Mouse (Mus musculus): ENCODE measurements around the gene Hnrnpl.

The Hnrnpl gene

GRCm38 (mm10) chr7:28812436-28812835 lies 4.1 kb downstream of the Hnrnpl start:
- DNase-seq (ENCODE audit: low spot score in 2 of 2): peak in 1 of 2 experiments; percentile 43

GRCm38 (mm10) chr7:28812949-28813348 lies 4.6 kb downstream of the Hnrnpl start:
- DNase-seq (ENCODE audit: low spot score in 2 of 2): no peak

- DNase-seq (ENCODE audit: low spot score in 2 of 2): no peak
These were observed 6.1 kb downstream of the Hnrnpl start for GRCm38 (mm10) chr7:28814306-28815034.

- no peak for DNase-seq (ENCODE audit: low spot score in 2 of 2)
These were observed 6.9 kb downstream of the Hnrnpl start for GRCm38 (mm10) chr7:28815230-28815629.

GRCm38 (mm10) chr7:28816201-28816600 lies 7.9 kb downstream of the Hnrnpl start:
- peak in 1 of 2 experiments; percentile 38 for DNase-seq (ENCODE audit: low spot score in 2 of 2)

GRCm38 (mm10) chr7:28816920-28817319 lies 8.6 kb downstream of the Hnrnpl start:
- DNase-seq (ENCODE audit: low spot score in 2 of 2): no peak

- DNase-seq (ENCODE audit: low spot score in 2 of 2): no peak
These were observed 9.2 kb downstream of the Hnrnpl start for GRCm38 (mm10) chr7:28817524-28817923.

- no peak for DNase-seq (ENCODE audit: low spot score in 2 of 2)
These were observed 9.6 kb downstream of the Hnrnpl start for GRCm38 (mm10) chr7:28817957-28818356.

- DNase-seq (ENCODE audit: low spot score in 2 of 2): no peak
These were observed 10.1 kb downstream of the Hnrnpl start for GRCm38 (mm10) chr7:28818436-28818835.

- DNase-seq (ENCODE audit: low spot score in 2 of 2): no peak
These were observed 10.6 kb downstream of the Hnrnpl start for GRCm38 (mm10) chr7:28818861-28819452.

- no peak for DNase-seq (ENCODE audit: low spot score in 2 of 2)
These were observed 11.2 kb downstream of the Hnrnpl start for GRCm38 (mm10) chr7:28819571-28819970.

GRCm38 (mm10) chr7:28820358-28821260 lies 12.3 kb downstream of the Hnrnpl start:
- peak; percentile 70 to 77 for DNase-seq (ENCODE audit: low spot score in 2 of 2)

- peak; percentile 71 to 74 for DNase-seq (ENCODE audit: low spot score in 2 of 2)
These were observed 13.0 kb downstream of the Hnrnpl start for GRCm38 (mm10) chr7:28821261-28821831.

GRCm38 (mm10) chr7:28822556-28822955 lies 14.2 kb downstream of the Hnrnpl start:
- DNase-seq (ENCODE audit: low spot score in 2 of 2): no peak

- DNase-seq (ENCODE audit: low spot score in 2 of 2): no peak
These were observed 14.9 kb downstream of the Hnrnpl start for GRCm38 (mm10) chr7:28822993-28823903.

- DNase-seq (ENCODE audit: low spot score in 2 of 2): no peak
These were observed 15.6 kb downstream of the Hnrnpl start for GRCm38 (mm10) chr7:28823932-28824331.

- peak; percentile 91 to 96 for DNase-seq (ENCODE audit: low spot score in 2 of 2)
These were observed 16.8 kb downstream of the Hnrnpl start, which contains the start of gene Ech1 for GRCm38 (mm10) chr7:28824941-28825685. TSS of gene Ech1 (plus strand) at chr7:28825217.

- DNase-seq (ENCODE audit: low spot score in 2 of 2): peak in 1 of 2 experiments; percentile 57
These were observed 17.5 kb downstream of the Hnrnpl start for GRCm38 (mm10) chr7:28825686-28826401.

- DNase-seq (ENCODE audit: low spot score in 2 of 2): no peak
These were observed 18.0 kb downstream of the Hnrnpl start for GRCm38 (mm10) chr7:28826402-28826772.

All from heart, adult 9 months (tissue).